Mouse (Mus musculus) right cerebral cortex, adult 18-20 months (tissue): ENCODE results near the gene Dscam.

Experiments used
- DNase-seq: peaks from one replicate; pipeline ENCODE4 v3.0.0; 2022; ENCODE audit warnings: mixed read lengths

Gene Dscam

GRCm38 (mm10) chr16:96716633-96717032 lies 453.9 kb downstream of the Dscam start:
- no peak for DNase-seq

GRCm38 (mm10) chr16:96711935-96712334 lies 458.6 kb downstream of the Dscam start:
- no peak for DNase-seq

GRCm38 (mm10) chr16:96700551-96700950 lies 470.0 kb downstream of the Dscam start:
- no peak for DNase-seq

- DNase-seq = no peak
Observed at GRCm38 (mm10) chr16:96695882-96696281, 474.7 kb downstream of the Dscam start.

- DNase-seq = peak; percentile 65
Observed at GRCm38 (mm10) chr16:96691576-96691975, 479.0 kb downstream of the Dscam start.

GRCm38 (mm10) chr16:96690052-96690451 lies 480.5 kb downstream of the Dscam start:
- no peak for DNase-seq

- no peak for DNase-seq
Observed at GRCm38 (mm10) chr16:96689419-96689818, 481.1 kb downstream of the Dscam start.

- DNase-seq = no peak
Observed at GRCm38 (mm10) chr16:96685065-96685464, 485.5 kb downstream of the Dscam start.

GRCm38 (mm10) chr16:96684581-96684980 lies 486.0 kb downstream of the Dscam start:
- DNase-seq = peak; percentile 70

GRCm38 (mm10) chr16:96682289-96682972 lies 488.1 kb downstream of the Dscam start:
- DNase-seq = no peak

- DNase-seq = no peak
Observed at GRCm38 (mm10) chr16:96679981-96680380, 490.6 kb downstream of the Dscam start.

GRCm38 (mm10) chr16:96677471-96677870 lies 493.1 kb downstream of the Dscam start:
- no peak for DNase-seq

- no peak for DNase-seq
Observed at GRCm38 (mm10) chr16:96676663-96677062, 493.9 kb downstream of the Dscam start.

- DNase-seq = peak; percentile 48
Observed at GRCm38 (mm10) chr16:96673191-96673847, 497.2 kb downstream of the Dscam start.

GRCm38 (mm10) chr16:96671603-96672374 lies 498.8 kb downstream of the Dscam start:
- no peak for DNase-seq

- DNase-seq = no peak
Observed at GRCm38 (mm10) chr16:96669706-96670105, 500.8 kb downstream of the Dscam start.

- DNase-seq = no peak
Observed at GRCm38 (mm10) chr16:96668478-96668877, 502.1 kb downstream of the Dscam start.

- no peak for DNase-seq
Observed at GRCm38 (mm10) chr16:96661073-96661472, 509.5 kb downstream of the Dscam start.

- DNase-seq = no peak
Observed at GRCm38 (mm10) chr16:96659275-96659674, 511.3 kb downstream of the Dscam start.

- no peak for DNase-seq
Observed at GRCm38 (mm10) chr16:96655548-96655947, 515.0 kb downstream of the Dscam start.

- no peak for DNase-seq
Observed at GRCm38 (mm10) chr16:96654054-96654453, 516.5 kb downstream of the Dscam start.

GRCm38 (mm10) chr16:96651444-96651843 lies 519.1 kb downstream of the Dscam start:
- DNase-seq = no peak

GRCm38 (mm10) chr16:96640101-96640500 lies 530.5 kb downstream of the Dscam start:
- DNase-seq = no peak

- DNase-seq = no peak
Observed at GRCm38 (mm10) chr16:96635916-96636315, 534.6 kb downstream of the Dscam start.
